Mouse (Mus musculus) spleen, adult 2 months (tissue): ENCODE measurements around the gene Tm6sf2. TPM values are rescaled to one million over a fixed set of nuclear protein-coding genes. Genes with fewer than 3 reads are reported as not detected.

Experiments used
- DNase-seq, 2 experiments: peaks; one replicate each; pipeline versions ENCODE4 v3.0.0 to v3.0.0-alpha.2; 2012 to 2021; ENCODE audit warnings: low spot score in 2 of 2, low read depth in 1 of 2
- H3K27ac ChIP-seq: fragments of 200-500 bp; 2 replicates; pipeline ENCODE4 v1.5.1; 2012; ENCODE audit warnings: low read length, inconsistent platforms; ENCODE audit not compliant: insufficient read depth
- H3K27me3 ChIP-seq: fragments of 200-500 bp; 2 replicates; pipeline ENCODE4 v1.6.1; 2012; ENCODE audit warnings: mild to moderate bottlenecking, moderate library complexity, low read length, inconsistent platforms; ENCODE audit not compliant: control insufficient read depth, insufficient read depth
- H3K36me3 ChIP-seq: fragments of 200-500 bp; 2 replicates; pipeline ENCODE4 v1.6.1; 2012; ENCODE audit warnings: mild to moderate bottlenecking, low read length, inconsistent platforms; ENCODE audit not compliant: control insufficient read depth, insufficient read depth
- H3K4me1 ChIP-seq: fragments of 200-500 bp; 2 replicates; pipeline ENCODE4 v1.6.1; 2011; ENCODE audit warnings: inconsistent platforms; ENCODE audit not compliant: control insufficient read depth, insufficient read depth, insufficient read length
- H3K4me3 ChIP-seq: fragments of 200-500 bp; 2 replicates; pipeline ENCODE4 v1.5.1; 2011; ENCODE audit warnings: mild to moderate bottlenecking, inconsistent platforms; ENCODE audit not compliant: insufficient read depth, insufficient read length; ENCODE audit errors: extremely low read depth
- CTCF ChIP-seq: fragments of 200-500 bp; IDR thresholded peaks from 2 replicates; pipeline ENCODE4 v1.5.1; 2011; ENCODE audit warnings: mild to moderate bottlenecking, inconsistent platforms; ENCODE audit not compliant: insufficient read depth, insufficient read length, insufficient replicate concordance; ENCODE audit errors: extremely low read depth
- POLR2A ChIP-seq: fragments of 200-500 bp; IDR thresholded peaks from 2 replicates; pipeline ENCODE4 v1.6.1; 2011; ENCODE audit warnings: low read depth, low read length, inconsistent platforms
- WGBS: fragments of 180-500 bp; shearing (Covaris S2); methylation state at CpG from one replicate; pipeline ENCODE4 v1.1.7; 2018; 5-methylcytosine and 5-hydroxymethylcytosine counted together
- polyA plus RNA-seq: library from polyadenylated mRNA; depleted of rRNA; stranded (reverse); fragments of >200 nt; gene quantifications from 2 replicates; pipeline ENCODE4 v1.2.3, GENCODE M21; 2012

The Tm6sf2 gene
- polyA plus RNA-seq, 1 experiment = 2.3 TPM

- H3K36me3 ChIP-seq = no peaks in the 10 kb centered on the region
- WGBS = 82% methylated on average over 8 of the region's 8 CpGs
- no peak for DNase-seq
- TF ChIP-seq POLR2A (no peak), CTCF (no peak)
- peaks cover 1% of the 10 kb centered on the region; the same call in 1 of the 2 replicates for H3K27me3 ChIP-seq
- no peak overlapping the region for H3K4me3 ChIP-seq
- H3K27ac ChIP-seq = no peak overlapping the region
- H3K4me1 ChIP-seq = peaks cover 3% of the 10 kb centered on the region; the same call in 1 of the 2 replicates
Observed at GRCm38 (mm10) chr8:70092786-70093185, 20.1 kb downstream of the Tm6sf2 start.

- no peak overlapping the region for H3K27ac ChIP-seq
- H3K36me3 ChIP-seq = no peaks in the 10 kb centered on the region
- H3K4me1 ChIP-seq = no peaks in the 10 kb centered on the region
- H3K4me3 ChIP-seq = no peak overlapping the region
- no peak for TF ChIP-seq CTCF
- no peak for TF ChIP-seq POLR2A
- 68% methylated on average over 8 of the region's 8 CpGs for WGBS
- no peaks in the 10 kb centered on the region for H3K27me3 ChIP-seq
- DNase-seq = no peak
Observed at GRCm38 (mm10) chr8:70099276-70099675, 26.6 kb downstream of the Tm6sf2 start.

- H3K36me3 ChIP-seq = no peaks in the 10 kb centered on the region
- no peaks in the 10 kb centered on the region for H3K4me1 ChIP-seq
- no peak for DNase-seq
- H3K27ac ChIP-seq = no peak overlapping the region
- no peak overlapping the region for H3K4me3 ChIP-seq
- H3K27me3 ChIP-seq = no peaks in the 10 kb centered on the region
- no peak for TF ChIP-seq POLR2A
- TF ChIP-seq CTCF = no peak
- 79% methylated on average over 8 of the region's 8 CpGs for WGBS
Observed at GRCm38 (mm10) chr8:70100241-70100640, 27.5 kb downstream of the Tm6sf2 start.

GRCm38 (mm10) chr8:70104506-70104905 is 31.8 kb downstream of the Tm6sf2 start:
- 8% methylated on average over 6 of the region's 6 CpGs for WGBS
- no peak overlapping the region for H3K4me3 ChIP-seq
- H3K4me1 ChIP-seq = no peaks in the 10 kb centered on the region
- no peaks in the 10 kb centered on the region for H3K36me3 ChIP-seq
- H3K27me3 ChIP-seq = no peaks in the 10 kb centered on the region
- peak; percentile 39 to 59 for DNase-seq
- no peak for TF ChIP-seq POLR2A
- peak; percentile 89; the same call in 1 of the 2 replicates for TF ChIP-seq CTCF
- H3K27ac ChIP-seq = no peak overlapping the region

- Histone ChIP-seq H3K27ac (no peak overlapping the region), H3K36me3 (no peaks in the 10 kb centered on the region), H3K27me3 (no peaks in the 10 kb centered on the region), H3K4me1 (no peaks in the 10 kb centered on the region; the same call in 1 of the 2 replicates), H3K4me3 (no peak overlapping the region)
- WGBS = 53% methylated on average over 7 of the region's 7 CpGs
- no peak for DNase-seq
- TF ChIP-seq CTCF (no peak), POLR2A (no peak)
Observed at GRCm38 (mm10) chr8:70104922-70105321, 32.2 kb downstream of the Tm6sf2 start.

- Histone ChIP-seq H3K36me3 (no peaks in the 10 kb centered on the region), H3K4me3 (no peak overlapping the region), H3K27me3 (peaks cover 11% of the 10 kb centered on the region; the same call in 1 of the 2 replicates), H3K27ac (no peak overlapping the region), H3K4me1 (peaks cover 10% of the 10 kb centered on the region)
- 63% methylated on average over 2 of the region's 2 CpGs for WGBS
- TF ChIP-seq POLR2A (no peak), CTCF (no peak)
- peak in 1 of 2 experiments; percentile 14 for DNase-seq
Observed at GRCm38 (mm10) chr8:70110451-70110850, 37.7 kb downstream of the Tm6sf2 start.

- H3K27me3 ChIP-seq = peaks cover 11% of the 10 kb centered on the region; the same call in 1 of the 2 replicates
- H3K36me3 ChIP-seq = no peaks in the 10 kb centered on the region
- no peak overlapping the region for H3K27ac ChIP-seq
- H3K4me1 ChIP-seq = peaks cover 10% of the 10 kb centered on the region
- no peak overlapping the region for H3K4me3 ChIP-seq
- DNase-seq = no peak
- 61% methylated on average over 23 of the region's 23 CpGs for WGBS
- TF ChIP-seq CTCF (no peak), POLR2A (no peak)
Observed at GRCm38 (mm10) chr8:70111192-70111795, 38.6 kb downstream of the Tm6sf2 start.
